Mouse (Mus musculus) small intestine, adult 2 months (tissue): ENCODE data around the gene Msh6.

Experiments
- CTCF ChIP-seq: fragments of 200-500 bp; IDR thresholded peaks from 2 replicates; pipeline ENCODE4 v1.5.1; 2012; ENCODE audit warnings: low read depth, mild to moderate bottlenecking, control low read depth, inconsistent platforms, low read length, moderate library complexity, mixed read lengths; ENCODE audit not compliant: insufficient replicate concordance, insufficient read length; ENCODE audit errors: extremely low read depth
- POLR2A ChIP-seq: fragments of 200-500 bp; IDR thresholded peaks from 2 replicates; pipeline ENCODE4 v1.6.1; 2012; ENCODE audit warnings: low read depth, mild to moderate bottlenecking, control low read depth, inconsistent platforms, low read length, moderate library complexity

DNA sequence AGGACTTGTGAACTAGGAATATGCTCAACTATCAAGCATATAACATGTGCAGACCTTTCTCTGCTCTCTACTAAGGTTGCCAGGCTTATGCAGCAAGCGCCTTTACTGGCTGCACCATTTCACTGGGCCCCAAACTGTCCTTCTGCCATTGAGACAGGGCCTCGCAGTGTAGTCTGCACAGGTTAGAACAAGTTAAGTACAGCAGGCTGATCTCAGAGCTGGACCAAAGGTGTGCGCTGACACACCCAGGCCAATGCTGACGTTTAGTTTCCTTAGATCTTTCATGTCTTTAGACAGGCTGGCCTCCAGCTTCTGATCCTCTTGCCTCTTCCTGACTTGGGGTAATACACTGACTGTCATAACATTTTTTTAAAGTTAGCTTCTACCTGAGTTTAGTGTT, 22.9 kb downstream of the Msh6 start:
- no peak for TF ChIP-seq CTCF
- TF ChIP-seq POLR2A, result no peak
